Mouse (Mus musculus) cortical plate, adult 2 months (tissue): ENCODE results near the gene Gp5.
A peak's percentile ranks its signal among the peaks of the same experiment; 100 is the strongest.

Experiments used
- CTCF ChIP-seq: fragments of 200-500 bp; IDR thresholded peaks from 2 replicates; pipeline ENCODE4 v1.5.1; 2011; ENCODE audit warnings: mild to moderate bottlenecking, control low read depth, low read length; ENCODE audit not compliant: insufficient read depth; ENCODE audit errors: extremely low read depth
- POLR2A ChIP-seq: fragments of 200-500 bp; IDR thresholded peaks from 2 replicates; pipeline ENCODE4 v1.6.1; 2011; ENCODE audit warnings: mild to moderate bottlenecking, low read length, control low read depth; ENCODE audit not compliant: insufficient read depth; ENCODE audit errors: extremely low read depth

DNA sequence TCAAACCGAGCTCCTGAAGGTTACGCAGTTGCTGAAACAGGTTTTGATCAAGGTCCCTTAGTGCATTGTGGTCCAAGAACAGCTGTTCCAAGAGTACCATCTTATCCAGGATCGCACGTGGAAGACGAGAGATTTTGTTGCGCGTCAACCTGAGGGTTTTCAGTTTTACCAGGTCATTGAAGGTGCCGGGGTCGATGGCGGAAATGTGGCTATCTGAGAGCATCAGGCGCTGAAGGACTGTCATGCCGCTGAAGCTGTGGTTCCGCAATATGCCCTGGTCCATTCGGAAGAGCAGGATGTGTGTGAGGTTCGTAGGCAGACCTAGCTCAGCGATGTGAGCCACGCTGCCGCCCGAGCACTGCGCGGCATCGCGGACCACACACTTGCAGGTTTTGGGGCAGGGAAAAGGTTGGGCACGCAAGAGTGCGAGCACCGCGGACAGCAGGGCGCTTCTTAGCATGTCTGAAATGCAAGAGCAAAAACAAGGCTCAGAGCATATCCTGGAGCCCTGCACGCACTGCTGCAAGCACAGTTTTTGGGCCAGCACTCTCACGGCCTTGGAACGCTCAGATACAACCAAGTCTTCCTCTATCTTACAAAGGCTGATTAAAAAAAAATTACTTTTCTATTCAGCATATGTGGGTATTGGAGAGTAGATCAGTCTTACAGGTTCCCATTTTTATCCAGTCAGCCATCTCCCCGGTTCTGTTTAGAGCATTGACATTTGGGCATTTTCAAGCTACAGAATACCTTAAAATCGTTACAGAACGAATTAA lies 996 bp downstream of the Gp5 start:
- no peak for TF ChIP-seq CTCF
- peak; percentile 11; the same call in 1 of the 2 replicates for TF ChIP-seq POLR2A
